8 mouse cellular contexts compared by ENCODE assay signal in the genomic region with DNA sequence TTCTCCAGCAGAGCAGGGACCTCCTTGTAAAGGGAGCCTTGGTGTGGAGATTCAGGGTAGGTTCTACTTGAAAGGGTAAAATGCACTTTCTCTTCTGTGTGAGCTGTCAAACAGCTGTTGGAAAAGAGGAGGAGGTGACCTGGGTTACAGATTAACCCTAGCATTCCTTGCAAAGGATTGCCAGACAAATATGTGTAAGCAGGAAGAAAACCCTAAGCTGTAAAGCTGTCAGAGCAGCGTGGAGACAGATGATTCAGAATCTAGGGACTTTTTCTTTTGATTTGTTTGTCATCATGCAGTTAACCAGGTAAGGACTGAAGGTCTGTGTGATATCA. TPM values are rescaled to one million over a fixed set of nuclear protein-coding genes. Genes with fewer than 3 reads are reported as not detected.
A peak's percentile ranks its signal among the peaks of the same experiment; 100 is the strongest.
DNase-seq lines count a peak whose midpoint lies in the region; ATAC-seq lines count a peak whose summit lies in the region.
"Had no signal": no experiment of that assay in that cellular context is flagged by ENCODE, and none has a peak within 500 bp of the region (broad histone marks: within the 10 kb centered on the region; RNA-seq: fewer than 3 reads in every experiment).

No protein-coding gene starts in this region.

- no peaks in the 10 kb centered on the region for H3K36me3 ChIP-seq in neural tube, embryonic 11.5 days (ENCODE audit: control insufficient read depth, insufficient read depth, low read length)
- H3K36me3 ChIP-seq in hindbrain, embryonic 15.5 days, result no peaks in the 10 kb centered on the region
- H3K36me3 ChIP-seq in liver, embryonic 15.5 days (replicated peaks), result no peaks in the 10 kb centered on the region

- peak overlapping the region; percentile 72 for H3K4me2 ChIP-seq in neural tube, embryonic 11.5 days (ENCODE audit: low read depth)
- peak overlapping the region; percentile 83 for H3K4me2 ChIP-seq in hindbrain, embryonic 15.5 days
- H3K4me2 ChIP-seq in liver, embryonic 15.5 days, result peak overlapping the region; percentile 46

- intact Hi-C loops in left cerebral cortex, postnatal 14 days (cut with DNase I), result no loop called here

- H3K4me1 ChIP-seq in neural tube, embryonic 11.5 days (ENCODE audit: control insufficient read depth, insufficient read depth, low read length), result no peaks in the 10 kb centered on the region
- H3K4me1 ChIP-seq in hindbrain, embryonic 15.5 days (replicated peaks), result peaks cover 8% of the 10 kb centered on the region; the same call in 1 of the 2 replicates
- H3K4me1 ChIP-seq in liver, embryonic 15.5 days (replicated peaks), result no peaks in the 10 kb centered on the region

- peaks cover 20% of the 10 kb centered on the region for H3K27me3 ChIP-seq in neural tube, embryonic 11.5 days (ENCODE audit: control insufficient read depth, insufficient read depth, low read length)
- H3K27me3 ChIP-seq in hindbrain, embryonic 15.5 days, result peaks cover 5% of the 10 kb centered on the region; the same call in 1 of the 2 replicates
- peaks cover 23% of the 10 kb centered on the region for H3K27me3 ChIP-seq in liver, embryonic 15.5 days

- no peak for DNase-seq in neural tube, embryonic 11.5 days (ENCODE audit: low spot score)
- no peak for DNase-seq in neural tube, embryonic 10.5 days (ENCODE audit: extremely low spot score, low spot score)
- no peak for DNase-seq in thymus, postnatal 10 days (ENCODE audit: low spot score in 2 of 2)
- no peak for DNase-seq in B cell, adult 2 months
- no peak for DNase-seq in left cerebral cortex, postnatal 14 days (ENCODE audit: low spot score in 2 of 2)
- DNase-seq: thymus, postnatal 14 days had no signal

- H3K4me3 ChIP-seq in neural tube, embryonic 11.5 days (ENCODE audit: low read depth, low read length), result no peak overlapping the region
- peak overlapping the region; percentile 63 for H3K4me3 ChIP-seq in hindbrain, embryonic 15.5 days
- no peak overlapping the region for H3K4me3 ChIP-seq in liver, embryonic 15.5 days (replicated peaks)

- H3K9ac ChIP-seq in neural tube, embryonic 11.5 days (ENCODE audit: low read length), result no peak overlapping the region
- H3K9ac ChIP-seq in hindbrain, embryonic 15.5 days, result peak overlapping the region; percentile 61
- H3K9ac ChIP-seq in liver, embryonic 15.5 days, result no peak overlapping the region

- 3% methylated on average over 1 of the region's 1 CpGs for WGBS in neural tube, embryonic 11.5 days
- WGBS in hindbrain, embryonic 15.5 days, result 8% methylated on average over 1 of the region's 1 CpGs
- 6% methylated on average over 1 of the region's 1 CpGs for WGBS in liver, embryonic 15.5 days (ENCODE audit: insufficient replicate concordance)

- ATAC-seq in neural tube, embryonic 11.5 days (ENCODE audit: insufficient read depth, low FRiP score, low TSS enrichment), result no peak
- ATAC-seq in hindbrain, embryonic 15.5 days (ENCODE audit: low FRiP score, low read depth), result no peak
- no peak for ATAC-seq in liver, embryonic 15.5 days (ENCODE audit: insufficient read depth)

- H3K9me3 ChIP-seq in neural tube, embryonic 11.5 days (ENCODE audit: control insufficient read depth, low read length), result no peaks in the 10 kb centered on the region
- no peaks in the 10 kb centered on the region for H3K9me3 ChIP-seq in hindbrain, embryonic 15.5 days
- no peaks in the 10 kb centered on the region for H3K9me3 ChIP-seq in liver, embryonic 15.5 days (replicated peaks)

- H3K27ac ChIP-seq in neural tube, embryonic 11.5 days (ENCODE audit: low read depth, low read length), result no peak overlapping the region
- peak overlapping the region; percentile 86 for H3K27ac ChIP-seq in hindbrain, embryonic 15.5 days (replicated peaks)
- H3K27ac ChIP-seq in liver, embryonic 15.5 days (replicated peaks), result no peak overlapping the region

RNA-seq across cellular contexts. Expression of gene Brinp3, which starts 4.2 kb away (rescaled TPM):
- polyA plus RNA-seq in neural tube, embryonic 11.5 days (2014; fragmentation: Nextera tagmentation; extraction: Ambion mirVana), result 1.4 and 1.6 TPM in 2 replicates
- polyA plus RNA-seq in hindbrain, embryonic 15.5 days (2015; fragmentation: Nextera tagmentation; extraction: Ambion mirVana), result 33.1 and 39.3 TPM in 2 replicates
- polyA plus RNA-seq in liver, embryonic 15.5 days (2015; fragmentation: Nextera tagmentation; extraction: Ambion mirVana), result not detected in 2 replicates
- 10 to 100 TPM; 48.6 to 54.5 TPM for total RNA-seq in left cerebral cortex, postnatal 14 days (2021)

Comparison
In these comparisons a context has a peak if more than half of its experiments do, and no peak if none do; other contexts are left out.
1. RNA of gene Brinp3, which starts 4.2 kb away (polyA plus RNA-seq): 33.1 to 39.3 TPM in hindbrain, embryonic 15.5 days; 1.4 to 1.6 TPM in neural tube, embryonic 11.5 days and not detected in liver, embryonic 15.5 days; every median in the first group is over 10 times any median in the second.
2. Peak in every context shown above with its lines, with median percentiles within 50 percentile points of each other: H3K4me2 ChIP-seq.